Mouse (Mus musculus) spleen, postnatal 10 days (tissue): ENCODE measurements at regions not wholly inside any gene's neighbourhood (a gene's known extent, or its start where the extent isn't known, plus 50 kb on each side); places are given as distances from the start of the nearest gene placed in this dataset.
A peak's percentile ranks its signal among the peaks of the same experiment; 100 is the strongest.

ENCODE experiments used
- DNase-seq, 2 experiments: peaks; one replicate each; pipeline ENCODE4 v3.0.0; 2021 to 2022; ENCODE audit warnings: low spot score in 2 of 2

DNA sequence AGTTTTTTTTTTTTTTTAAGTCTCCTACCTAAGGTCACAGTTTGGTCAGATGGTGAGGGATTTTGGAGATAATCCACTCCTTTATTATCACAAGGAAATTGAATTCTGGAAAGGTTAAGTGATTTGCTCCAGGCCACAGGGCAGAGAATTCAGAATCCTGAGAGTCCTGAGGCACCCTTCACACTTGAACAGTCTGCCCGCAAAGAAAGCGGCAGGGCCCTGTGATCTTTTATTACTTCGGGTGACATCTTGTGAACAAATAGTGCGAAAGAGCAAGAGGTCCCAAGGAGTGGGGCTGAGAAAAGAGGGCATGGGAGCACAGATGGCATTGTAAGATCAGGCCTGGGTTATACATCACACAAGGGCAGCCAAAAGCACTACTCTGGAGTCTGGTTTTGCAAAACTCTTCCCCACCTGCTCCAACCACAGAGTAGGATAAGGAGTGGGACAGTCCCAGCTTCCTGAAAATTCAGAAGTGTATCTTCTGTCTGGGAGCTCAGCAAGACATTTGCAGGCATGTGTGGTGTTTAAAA lies 150.5 kb upstream of the Wdr11 start:
- no peak for DNase-seq

DNA sequence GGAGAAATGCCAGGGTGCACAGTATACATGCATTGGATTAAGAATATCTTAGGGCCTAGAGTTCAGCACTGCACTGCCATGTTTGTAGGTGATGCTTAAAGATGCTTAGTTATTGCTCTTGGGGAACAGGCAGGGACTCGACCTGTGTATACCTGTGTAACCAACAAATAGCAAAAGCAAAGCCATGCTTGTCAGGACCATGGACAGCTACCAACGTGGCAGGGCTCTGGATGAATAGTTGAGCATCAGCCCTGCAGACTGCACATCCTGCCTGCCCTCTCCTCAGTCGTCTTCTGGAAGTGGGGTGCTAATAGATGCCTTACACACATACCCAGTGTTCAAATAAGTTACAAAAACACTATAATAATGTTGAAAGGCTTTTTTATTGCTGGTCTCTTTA lies 122.2 kb upstream of the Wdr11 start:
- peak in 1 of 2 experiments; percentile 35 for DNase-seq

- DNase-seq: no peak
Measured at GRCm38 (mm10) chr7:129483736-129484135, 107.9 kb upstream of the Wdr11 start.

- DNase-seq: no peak
Measured at GRCm38 (mm10) chr7:129506894-129507293, 84.8 kb upstream of the Wdr11 start.

DNA sequence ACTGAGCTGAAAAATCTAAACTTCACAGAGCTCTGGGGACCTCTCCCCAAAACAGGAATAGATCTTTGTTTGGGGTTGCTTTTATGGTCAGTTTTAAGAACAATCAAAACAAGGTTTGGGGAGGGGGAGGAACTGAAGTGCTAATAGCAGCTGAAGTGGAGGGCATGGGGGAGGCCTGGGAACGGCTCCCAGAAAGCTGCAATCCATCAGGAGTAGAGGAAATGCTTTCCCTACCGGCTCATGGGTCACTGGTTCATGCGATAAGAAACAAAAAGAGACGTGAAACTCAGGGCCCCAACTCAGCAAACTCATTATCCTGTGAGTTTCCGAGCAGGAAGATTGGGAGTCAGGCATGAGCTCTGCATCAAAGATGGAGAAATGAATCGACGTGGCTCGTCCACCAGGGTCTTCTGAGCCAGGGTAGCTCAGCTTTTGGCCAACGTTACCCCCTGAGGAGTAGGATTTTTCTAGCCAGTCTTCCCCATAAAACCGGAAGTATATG lies 82.0 kb upstream of the Wdr11 start:
- DNase-seq: no peak

DNA sequence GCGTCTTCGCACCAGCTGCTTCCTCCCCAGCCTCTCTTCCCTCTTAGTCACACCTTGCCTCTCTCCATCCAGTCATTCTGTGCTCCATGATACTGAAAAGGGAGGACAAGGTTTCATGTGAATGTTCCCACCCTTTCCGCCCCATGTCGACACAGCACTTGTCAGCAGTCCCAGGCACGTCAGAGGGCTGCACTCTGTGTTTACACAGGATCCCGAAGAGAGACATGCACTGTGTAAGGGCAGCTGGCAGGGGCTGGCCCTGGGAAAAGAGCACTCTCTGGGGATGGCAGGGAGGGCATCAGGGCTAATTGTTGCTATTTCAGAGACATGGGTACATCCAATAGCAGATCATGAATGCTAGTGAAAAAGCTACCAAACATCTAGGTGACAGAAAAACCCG lies 77.0 kb upstream of the Wdr11 start:
- no peak for DNase-seq

GRCm38 (mm10) chr7:129524369-129524915 lies 67.2 kb upstream of the Wdr11 start:
- no peak for DNase-seq

GRCm38 (mm10) chr7:129525985-129526384 lies 65.7 kb upstream of the Wdr11 start:
- DNase-seq: no peak

- no peak for DNase-seq
Measured at GRCm38 (mm10) chr7:129528263-129528662, 63.4 kb upstream of the Wdr11 start.

DNA sequence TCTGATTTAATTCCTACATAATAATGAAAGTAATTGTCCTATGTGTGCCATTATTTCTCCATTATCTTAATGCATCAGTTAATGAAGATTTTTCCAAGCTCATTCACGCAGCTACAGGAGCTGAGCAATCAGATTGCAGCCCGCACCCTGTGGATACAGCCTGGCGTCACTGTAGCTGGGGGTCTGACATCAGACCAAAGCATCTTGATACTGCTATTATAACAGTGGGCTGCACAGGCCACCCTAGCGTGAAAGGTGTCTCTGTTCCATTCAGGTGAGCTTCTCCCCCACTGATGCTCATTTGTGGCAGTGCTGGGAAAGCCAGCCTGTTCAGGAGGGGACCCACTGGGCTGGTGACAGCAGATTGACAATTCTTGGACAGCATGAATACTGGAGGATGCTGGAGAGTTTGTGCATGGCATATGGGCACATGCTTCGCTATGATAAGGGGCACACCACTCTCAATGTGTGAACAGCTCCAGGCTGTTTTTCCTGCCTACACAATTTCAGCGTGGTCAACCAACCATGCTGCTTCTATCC lies 58.2 kb upstream of the Wdr11 start:
- DNase-seq: no peak
